Mouse (Mus musculus) stomach, embryonic 16.5 days (tissue): ENCODE data around the gene Cpm. TPM values are rescaled to one million over a fixed set of nuclear protein-coding genes. Genes with fewer than 3 reads are reported as not detected.
A peak's percentile ranks its signal among the peaks of the same experiment; 100 is the strongest.

Experiments
- ATAC-seq: fragments of 200-750 bp; cut with Nextera tagmentation; 2 replicates; pipeline ENCODE4 v1.8.0; 2017; ENCODE audit warnings: moderate number of reproducible peaks, moderate TSS enrichment; ENCODE audit not compliant: insufficient read depth, low FRiP score
- H3K27ac ChIP-seq: fragments of 300-500 bp; sonication (generic); 2 replicates; pipeline ENCODE4 v1.5.1; 2014; ENCODE audit warnings: low read length
- H3K27me3 ChIP-seq: fragments of 300-500 bp; sonication (generic); 2 replicates; pipeline ENCODE4 v1.6.1; 2014; ENCODE audit warnings: low read length, control low read depth, mixed read lengths; ENCODE audit not compliant: control insufficient read depth, insufficient read depth
- H3K36me3 ChIP-seq: fragments of 300-500 bp; sonication (generic); 2 replicates; pipeline ENCODE4 v1.6.1; 2014; ENCODE audit warnings: low read length; ENCODE audit not compliant: control insufficient read depth, insufficient read depth
- H3K4me1 ChIP-seq: fragments of 300-500 bp; sonication (generic); 2 replicates; pipeline ENCODE4 v1.6.1; 2014; ENCODE audit warnings: low read length, control low read depth, mixed read lengths; ENCODE audit not compliant: control insufficient read depth, insufficient read depth
- H3K4me2 ChIP-seq: fragments of 300-500 bp; sonication (generic); 2 replicates; pipeline ENCODE4 v1.6.1; 2014; ENCODE audit warnings: low read depth, low read length, mixed read lengths
- H3K4me3 ChIP-seq: fragments of 300-500 bp; sonication (generic); replicated peaks from 2 replicates; pipeline ENCODE4 v1.5.1; 2014; ENCODE audit warnings: mild to moderate bottlenecking, low read length
- H3K9ac ChIP-seq: fragments of 300-500 bp; sonication (generic); 2 replicates; pipeline ENCODE4 v1.6.1; 2014; ENCODE audit warnings: low read length
- H3K9me3 ChIP-seq: fragments of 300-500 bp; sonication (generic); replicated peaks from 2 replicates; pipeline ENCODE4 v1.6.1; 2016; ENCODE audit warnings: low read length, control low read depth; ENCODE audit not compliant: control insufficient read depth
- WGBS: fragments of 180-500 bp; shearing (Covaris S2); extraction: QIAGEN DNeasy Blood & Tissue Kit; methylation state at CpG from one replicate; pipeline ENCODE4 v1.1.7; 2014; 5-methylcytosine and 5-hydroxymethylcytosine counted together
- polyA plus RNA-seq: library from polyadenylated mRNA; unstranded; fragments of >200 nt; fragmentation: Nextera tagmentation; extraction: Ambion mirVana; gene quantifications from 2 replicates; pipeline ENCODE4 v1.2.1, GENCODE M21; 2015

The Cpm gene
- polyA plus RNA-seq, 1 experiment from 2014 or later = 74.0 TPM

DNA sequence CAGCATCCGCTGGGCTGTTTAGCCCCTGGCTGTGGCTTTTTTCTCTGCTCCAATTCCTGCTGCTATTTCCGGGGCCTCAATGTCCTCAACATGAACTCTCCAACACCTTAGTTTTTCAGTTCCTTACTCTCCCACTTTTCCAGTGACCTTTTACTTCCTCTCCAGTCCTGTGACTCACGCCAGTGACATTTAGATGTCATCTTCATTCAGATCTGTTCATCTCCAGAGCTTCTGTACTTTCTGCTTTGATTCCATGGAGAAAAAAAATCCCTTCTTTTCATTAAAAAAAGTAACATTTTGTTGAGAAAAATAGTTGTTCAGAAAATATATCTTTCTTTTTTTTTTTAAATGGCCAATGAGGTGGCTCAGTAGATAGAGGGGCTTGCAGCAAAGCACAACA lies 5.1 kb upstream of the Cpm start:
- Histone ChIP-seq H3K4me1 (peaks cover 13% of the 10 kb centered on the region), H3K4me3 (no peak overlapping the region), H3K27ac (no peak overlapping the region), H3K9ac (no peak overlapping the region), H3K27me3 (peaks cover 14% of the 10 kb centered on the region; the same call in 1 of the 2 replicates), H3K36me3 (no peaks in the 10 kb centered on the region), H3K4me2 (no peak overlapping the region), H3K9me3 (no peaks in the 10 kb centered on the region)
- 47% methylated on average over 3 of the region's 3 CpGs for WGBS
- ATAC-seq = no peak

DNA sequence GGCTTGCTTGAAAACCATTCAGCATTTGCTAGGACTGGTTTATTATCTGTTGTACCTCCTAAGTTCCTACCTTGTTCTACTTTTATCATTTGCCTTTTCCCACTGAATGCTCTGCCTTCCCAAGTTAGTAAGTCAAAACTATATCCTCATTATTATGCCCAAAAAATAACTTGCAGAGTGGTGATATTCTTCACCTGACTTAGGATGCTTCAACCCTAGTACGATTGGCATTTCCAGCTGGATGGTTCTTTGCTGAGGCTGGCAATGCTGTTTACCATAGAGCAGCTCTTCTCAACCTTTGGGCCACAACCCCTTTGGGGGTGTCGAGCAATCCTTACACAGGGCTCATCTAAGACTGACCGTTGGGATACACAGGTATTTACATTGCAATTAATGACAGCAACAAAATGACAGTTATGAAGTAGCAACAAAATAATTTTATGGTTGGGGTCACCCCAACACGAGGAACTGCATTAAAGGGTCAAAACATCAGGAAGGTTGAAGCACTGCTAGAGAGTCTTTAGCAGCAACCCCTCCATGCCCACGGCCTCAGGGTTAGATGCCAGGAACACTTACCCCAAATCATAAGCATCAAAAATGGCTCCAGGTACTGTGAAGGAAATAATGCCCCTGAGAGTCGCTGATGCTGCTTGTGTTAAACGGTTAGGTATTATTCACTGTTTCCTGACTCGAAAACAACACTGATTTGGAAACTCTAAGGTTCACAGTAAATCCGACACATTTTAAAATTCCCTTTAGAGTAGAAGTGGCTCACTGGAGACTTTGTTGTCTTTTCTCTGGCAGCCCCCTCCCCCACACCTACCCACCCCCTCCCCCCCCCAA lies 4.4 kb upstream of the Cpm start:
- H3K36me3 ChIP-seq = no peaks in the 10 kb centered on the region
- H3K27me3 ChIP-seq = peaks cover 14% of the 10 kb centered on the region; the same call in 1 of the 2 replicates
- no peak for ATAC-seq
- H3K27ac ChIP-seq = no peak overlapping the region
- no peaks in the 10 kb centered on the region for H3K9me3 ChIP-seq
- H3K4me1 ChIP-seq = peaks cover 13% of the 10 kb centered on the region
- H3K9ac ChIP-seq = no peak overlapping the region
- H3K4me2 ChIP-seq = no peak overlapping the region
- no peak overlapping the region for H3K4me3 ChIP-seq
- WGBS = 65% methylated on average over 9 of the region's 9 CpGs

- no peak for ATAC-seq
- H3K4me2 ChIP-seq = no peak overlapping the region
- H3K36me3 ChIP-seq = no peaks in the 10 kb centered on the region
- H3K4me1 ChIP-seq = peaks cover 13% of the 10 kb centered on the region
- H3K9ac ChIP-seq = no peak overlapping the region
- 47% methylated on average over 8 of the region's 9 CpGs for WGBS
- H3K27ac ChIP-seq = no peak overlapping the region
- peaks cover 14% of the 10 kb centered on the region; the same call in 1 of the 2 replicates for H3K27me3 ChIP-seq
- no peak overlapping the region for H3K4me3 ChIP-seq
- H3K9me3 ChIP-seq = no peaks in the 10 kb centered on the region
Observed at GRCm38 (mm10) chr10:117625500-117626296, 3.6 kb upstream of the Cpm start.

GRCm38 (mm10) chr10:117626297-117626613 lies 3.0 kb upstream of the Cpm start:
- H3K4me1 ChIP-seq = peaks cover 13% of the 10 kb centered on the region
- ATAC-seq = no peak
- H3K27me3 ChIP-seq = peaks cover 14% of the 10 kb centered on the region; the same call in 1 of the 2 replicates
- no peak overlapping the region for H3K4me3 ChIP-seq
- H3K9ac ChIP-seq = no peak overlapping the region
- no peak overlapping the region for H3K4me2 ChIP-seq
- WGBS = 80% methylated on average over 3 of the region's 3 CpGs
- no peak overlapping the region for H3K27ac ChIP-seq
- no peaks in the 10 kb centered on the region for H3K9me3 ChIP-seq
- no peaks in the 10 kb centered on the region for H3K36me3 ChIP-seq

GRCm38 (mm10) chr10:117626840-117627615 lies 2.3 kb upstream of the Cpm start:
- Histone ChIP-seq H3K9me3 (no peaks in the 10 kb centered on the region), H3K27me3 (peaks cover 14% of the 10 kb centered on the region; the same call in 1 of the 2 replicates), H3K4me2 (no peak overlapping the region), H3K4me3 (no peak overlapping the region), H3K36me3 (no peaks in the 10 kb centered on the region), H3K27ac (no peak overlapping the region), H3K4me1 (peaks cover 13% of the 10 kb centered on the region), H3K9ac (no peak overlapping the region)
- no peak for ATAC-seq
- WGBS = 53% methylated on average over 7 of the region's 7 CpGs

GRCm38 (mm10) chr10:117627616-117627930 lies 1.7 kb upstream of the Cpm start:
- no peaks in the 10 kb centered on the region for H3K9me3 ChIP-seq
- peaks cover 14% of the 10 kb centered on the region; the same call in 1 of the 2 replicates for H3K27me3 ChIP-seq
- H3K4me2 ChIP-seq = no peak overlapping the region
- no peak overlapping the region for H3K27ac ChIP-seq
- peaks cover 13% of the 10 kb centered on the region for H3K4me1 ChIP-seq
- H3K9ac ChIP-seq = no peak overlapping the region
- H3K36me3 ChIP-seq = no peaks in the 10 kb centered on the region
- H3K4me3 ChIP-seq = no peak overlapping the region
- 46% methylated on average over 7 of the region's 7 CpGs for WGBS
- no peak for ATAC-seq

DNA sequence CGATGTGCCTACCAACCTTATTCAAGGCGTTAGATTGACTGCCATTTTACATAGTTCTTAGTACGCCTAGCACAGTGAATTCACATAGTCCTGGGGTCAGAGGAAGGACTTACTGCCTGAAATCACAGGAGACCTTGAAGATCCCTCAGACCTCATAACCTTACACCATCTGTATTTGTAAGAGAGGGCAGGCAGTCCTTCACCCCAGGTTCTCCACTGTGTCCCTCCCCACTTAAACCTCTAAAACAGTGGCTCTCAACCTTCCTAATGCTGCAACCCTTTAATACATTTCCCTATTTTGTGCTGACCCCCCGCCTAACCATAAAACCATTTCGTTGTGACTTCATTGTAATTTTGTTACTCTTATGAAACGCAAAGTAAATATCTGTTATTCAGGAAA lies 1.4 kb upstream of the Cpm start:
- WGBS = 53% methylated on average over 6 of the region's 6 CpGs
- H3K27ac ChIP-seq = no peak overlapping the region
- no peaks in the 10 kb centered on the region for H3K9me3 ChIP-seq
- H3K4me3 ChIP-seq = no peak overlapping the region
- ATAC-seq = no peak
- no peaks in the 10 kb centered on the region for H3K36me3 ChIP-seq
- no peak overlapping the region for H3K9ac ChIP-seq
- H3K4me1 ChIP-seq = peaks cover 13% of the 10 kb centered on the region
- peaks cover 14% of the 10 kb centered on the region; the same call in 1 of the 2 replicates for H3K27me3 ChIP-seq
- H3K4me2 ChIP-seq = peak overlapping the region; percentile 96; the same call in 1 of the 2 replicates

DNA sequence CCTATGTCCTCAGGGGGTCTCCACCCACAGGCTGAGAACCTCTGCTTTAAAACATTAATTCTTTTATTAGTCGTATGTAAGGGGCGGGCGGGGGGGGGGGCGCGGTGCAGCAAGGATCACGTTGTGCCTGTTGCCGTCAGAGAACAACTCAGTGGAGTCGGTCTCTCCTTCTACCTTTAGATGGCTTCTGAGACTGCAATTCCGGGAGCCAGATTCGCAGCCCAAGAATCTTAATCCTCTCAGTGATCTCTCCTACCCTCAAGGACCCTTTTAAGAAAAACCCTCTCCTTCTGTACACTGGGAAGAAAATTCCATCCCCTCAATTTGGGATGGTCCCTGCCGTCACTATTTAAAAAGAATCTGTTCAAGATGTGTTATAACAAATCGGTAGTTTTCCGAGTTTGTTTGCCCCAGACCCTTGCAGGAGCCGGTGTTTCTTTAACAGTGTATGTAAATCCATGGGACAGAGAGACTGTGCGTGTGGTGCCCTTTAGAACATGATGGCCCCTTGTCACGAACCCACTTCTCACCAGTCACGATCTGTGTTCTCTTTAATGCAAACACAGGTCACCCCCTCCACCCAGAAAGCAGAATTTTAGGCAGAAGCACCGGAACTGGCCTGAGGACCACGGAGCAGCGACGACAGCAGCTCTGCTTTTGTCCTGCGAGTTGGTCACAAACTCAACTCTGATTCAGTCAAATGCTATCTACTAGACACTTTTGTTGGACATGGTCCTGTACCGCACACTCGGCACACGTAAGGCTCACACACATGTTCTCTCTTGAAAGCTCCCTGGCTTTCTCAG lies 734 bp upstream of the Cpm start:
- ATAC-seq = no peak
- H3K4me3 ChIP-seq = peak overlapping the region; percentile 69
- 4% methylated on average over 25 of the region's 25 CpGs for WGBS
- H3K4me2 ChIP-seq = peak overlapping the region; percentile 96
- no peaks in the 10 kb centered on the region for H3K9me3 ChIP-seq
- H3K9ac ChIP-seq = peak overlapping the region; percentile 79
- no peaks in the 10 kb centered on the region for H3K36me3 ChIP-seq
- H3K27ac ChIP-seq = no peak overlapping the region
- peaks cover 14% of the 10 kb centered on the region; the same call in 1 of the 2 replicates for H3K27me3 ChIP-seq
- H3K4me1 ChIP-seq = peaks cover 13% of the 10 kb centered on the region
